Mouse (Mus musculus) effector memory CD4-positive, alpha-beta T cell, adult 5 months (primary cell): ENCODE results near the gene Gjb5. TPM values are rescaled to one million over a fixed set of nuclear protein-coding genes. Genes with fewer than 3 reads are reported as not detected.

Experiments
- polyA plus RNA-seq: library from polyadenylated mRNA; unstranded; fragments of 100-300 nt; shearing (Covaris generic); gene quantifications from one replicate; pipeline ENCODE4 v1.2.1, GENCODE M21; 2017

Gene Gjb5
- polyA plus RNA-seq: not detected

GRCm38 (mm10) chr4:127358018-127358417 lies at the start of gene Gjb5:
Gene Gjb5, minus strand, starts transcription at chr4:127358181.

DNA sequence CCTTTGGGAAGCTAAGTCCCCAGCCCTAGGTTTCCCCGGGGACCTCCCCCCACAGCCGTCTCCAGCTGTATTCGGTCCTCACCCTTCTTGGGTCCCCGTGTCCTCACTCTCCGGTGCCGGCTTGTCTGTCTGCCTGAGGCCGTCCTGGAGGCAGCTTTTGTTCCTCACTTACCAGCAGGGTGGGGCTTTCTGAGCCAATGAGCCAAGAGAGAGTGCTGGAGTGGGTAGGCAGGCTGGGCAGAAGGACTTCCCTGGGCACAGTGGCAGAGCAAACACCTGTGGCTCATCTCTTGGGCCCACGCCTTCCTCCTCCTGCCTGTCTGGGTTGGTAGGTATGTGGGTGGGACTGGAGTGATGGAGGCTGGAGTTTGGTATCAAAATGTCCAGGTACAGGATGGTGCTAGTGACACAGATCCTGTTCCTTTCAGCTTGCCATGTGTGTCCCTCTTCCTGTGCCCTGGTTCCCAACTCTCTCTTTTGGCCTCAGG lies 4.0 kb downstream of the Gjb5 start, which contains the start of gene Gjb4:
Gene Gjb4 (minus strand): TSS at position 131 of the 488 bp plus-strand sequence.

GRCm38 (mm10) chr4:127330181-127331100 lies 27.5 kb downstream of the Gjb5 start, which contains the start of gene Gjb3:
Gene Gjb3, minus strand, starts transcription at chr4:127330844.

GRCm38 (mm10) chr4:127313861-127314260 lies 44.1 kb downstream of the Gjb5 start, which contains the start of gene Gja4:
Gene Gja4, minus strand, starts transcription at chr4:127314039.

Other genes with a start within 250 kb of the Gjb5 start
- 13.1 TPM for gene Tmem35b, start 234.5 kb downstream of the Gjb5 start, polyA plus RNA-seq
- gene Dlgap3, start 189.0 kb downstream of the Gjb5 start, polyA plus RNA-seq: not detected
- gene Smim12, start 114.4 kb downstream of the Gjb5 start, polyA plus RNA-seq: 15.3 TPM
- gene Gja4, start 44.1 kb downstream of the Gjb5 start, polyA plus RNA-seq: not detected
- not detected for gene Gjb3, start 27.3 kb downstream of the Gjb5 start, polyA plus RNA-seq
- gene Gjb4, start 4.1 kb downstream of the Gjb5 start, polyA plus RNA-seq: not detected